Mouse (Mus musculus) retina, embryonic 14.5 days (tissue): ENCODE data around the gene Chpf.

Source experiments
- DNase-seq: peaks from one replicate; pipeline ENCODE4 v3.0.0-alpha.2; 2015; ENCODE audit warnings: low spot score

Gene Chpf

GRCm38 (mm10) chr1:75440661-75441060 is 38.4 kb downstream of the Chpf start:
- DNase-seq: no peak

- DNase-seq: no peak
Observed at GRCm38 (mm10) chr1:75438782-75439181, 40.3 kb downstream of the Chpf start.

GRCm38 (mm10) chr1:75435475-75436328 is 43.4 kb downstream of the Chpf start, which contains the start of gene Gmppa:
TSS of gene Gmppa (plus strand) at chr1:75435930.
- peak; percentile 85 for DNase-seq

GRCm38 (mm10) chr1:75425796-75426471 is 53.2 kb downstream of the Chpf start:
- peak; percentile 81 for DNase-seq
